Mouse (Mus musculus) ovary, postnatal 36 days (tissue): ENCODE measurements around the gene Usp22.

Source experiments
- DNase-seq: peaks from one replicate; pipeline ENCODE4 v3.0.0; 2022; ENCODE audit warnings: low spot score, mixed read lengths

The Usp22 gene

DNA sequence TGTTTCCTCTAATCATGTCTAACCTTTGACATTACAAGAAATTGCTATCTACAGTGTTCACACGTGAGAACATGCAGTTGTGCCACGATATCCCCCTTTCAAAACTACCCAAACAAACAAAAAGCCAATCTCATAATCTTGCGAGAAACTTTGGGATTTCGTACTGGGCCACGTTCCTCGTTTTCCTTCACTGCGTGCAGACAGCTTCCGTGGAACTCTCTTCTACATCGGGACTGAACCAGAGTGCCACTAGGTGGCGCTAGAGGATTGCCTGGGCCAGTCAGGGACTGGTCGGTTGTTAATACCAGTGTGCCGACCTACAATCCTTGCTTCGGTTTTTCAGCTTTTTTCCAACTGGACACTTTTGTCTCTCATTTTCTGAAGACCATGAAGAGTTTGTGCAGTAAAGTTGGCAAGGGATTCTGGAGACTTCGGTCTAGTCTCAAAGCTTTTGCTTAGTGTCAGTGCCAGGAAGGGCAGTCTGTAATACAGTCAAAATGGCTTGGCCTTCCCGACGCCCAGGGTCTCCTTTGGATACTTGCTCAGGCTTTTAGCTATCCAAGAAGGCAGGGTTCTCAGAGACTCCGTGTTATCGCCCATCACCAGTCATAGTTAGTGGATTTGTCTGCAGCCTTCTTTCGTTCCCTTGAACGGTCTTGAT lies 70.5 kb downstream of the Usp22 start:
- DNase-seq: peak; percentile 81

DNA sequence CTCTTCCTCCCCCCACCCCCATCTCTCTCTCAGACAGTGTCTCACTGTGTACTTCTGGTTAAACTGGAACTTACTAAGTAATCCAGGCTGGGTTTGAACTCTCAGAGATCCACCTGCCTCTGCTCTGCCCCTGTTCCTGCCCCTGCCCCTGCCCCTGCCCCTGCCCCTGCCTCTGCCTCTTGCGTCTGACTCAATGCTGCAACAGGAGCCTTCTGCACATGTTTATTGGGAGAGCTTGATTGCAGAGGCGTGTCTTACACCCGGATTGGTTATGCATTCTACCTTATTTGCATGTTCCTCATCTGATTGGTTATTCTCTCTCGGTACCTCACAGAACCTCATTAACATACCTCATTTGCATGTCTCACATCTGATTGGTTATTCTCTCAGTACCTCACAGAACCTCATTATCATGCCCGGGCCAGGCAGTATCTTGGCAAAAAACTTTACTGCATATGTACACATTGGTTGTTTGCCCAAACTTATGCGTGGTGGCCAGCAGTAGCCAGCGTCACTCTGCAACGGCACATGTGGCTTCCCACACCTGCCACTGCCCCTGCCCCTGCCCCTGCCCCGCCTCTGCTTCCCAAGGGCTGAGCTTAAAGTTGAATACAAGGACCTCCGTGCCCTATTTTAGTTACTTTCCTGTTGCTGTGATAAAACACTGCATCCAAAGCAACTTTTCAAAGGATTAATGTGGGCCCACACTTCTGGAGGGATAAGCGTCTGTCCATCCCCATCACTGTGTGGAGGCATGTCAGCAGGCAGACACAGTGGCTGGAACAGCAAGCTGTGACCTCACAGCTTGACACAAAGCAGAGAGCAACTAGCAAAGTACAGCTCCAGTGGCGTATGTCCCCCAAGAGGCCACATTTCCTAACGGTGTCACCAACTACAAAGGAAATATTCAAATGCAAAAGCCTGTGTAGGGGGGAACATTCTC lies 72.2 kb downstream of the Usp22 start:
- no peak for DNase-seq
